Mouse (Mus musculus): ENCODE measurements around the gene Klb. TPM values are rescaled to one million over a fixed set of nuclear protein-coding genes. Genes with fewer than 3 reads are reported as not detected.

The Klb gene
- polyA plus RNA-seq, 1 experiment from 2014 or later = 0.09 TPM

DNA sequence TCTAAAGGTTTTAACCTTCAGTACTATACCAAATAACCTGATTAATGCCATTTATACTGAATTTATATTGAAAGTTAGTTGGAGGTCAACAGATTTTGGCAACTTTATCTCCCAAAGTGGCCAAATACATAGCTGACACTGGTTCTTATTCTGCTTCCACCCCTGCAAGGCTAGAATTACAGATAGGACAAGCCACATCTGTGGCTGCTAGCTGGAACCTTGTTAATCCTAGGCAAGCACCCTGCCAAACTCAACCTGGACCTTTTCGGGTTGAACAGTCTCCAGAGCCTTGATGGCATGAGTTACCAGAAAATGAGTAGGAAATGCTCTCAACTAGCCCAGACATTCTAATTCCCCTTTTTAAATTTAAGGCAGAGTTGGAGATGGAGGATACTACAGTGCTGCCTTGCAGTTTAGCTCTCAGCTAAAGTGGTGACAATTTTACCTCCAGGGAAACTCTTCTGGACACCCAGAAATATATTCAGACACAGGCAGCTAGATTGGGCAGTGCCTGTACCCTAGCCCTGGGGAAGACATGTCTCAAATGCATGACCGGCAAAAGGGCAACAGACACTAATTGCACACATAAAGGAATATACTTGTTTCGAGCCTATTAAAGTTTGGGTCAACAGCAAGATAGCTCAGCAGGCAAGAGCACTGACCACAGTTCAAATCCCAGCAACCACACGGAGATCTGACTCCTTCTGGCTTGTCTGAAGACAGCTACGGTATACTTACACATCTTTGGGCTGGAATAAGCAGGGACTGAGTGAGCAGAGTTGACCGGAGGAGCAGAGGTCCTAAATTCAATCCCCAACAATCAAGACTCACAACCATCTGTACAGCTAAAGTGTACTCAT is 39.1 kb downstream of the Klb start:
- no peak for ATAC-seq
- Histone ChIP-seq H3K4me2 (replicated peaks) (no peak overlapping the region), H3K9ac (replicated peaks) (no peak overlapping the region), H3K9me3 (no peaks in the 10 kb centered on the region), H3K36me3 (peaks cover 46% of the 10 kb centered on the region), H3K4me1 (replicated peaks) (peaks cover 26% of the 10 kb centered on the region), H3K4me3 (replicated peaks) (no peak overlapping the region), H3K27ac (no peak overlapping the region), H3K27me3 (no peaks in the 10 kb centered on the region)
- 83% methylated on average over 6 of the region's 6 CpGs for WGBS

DNA sequence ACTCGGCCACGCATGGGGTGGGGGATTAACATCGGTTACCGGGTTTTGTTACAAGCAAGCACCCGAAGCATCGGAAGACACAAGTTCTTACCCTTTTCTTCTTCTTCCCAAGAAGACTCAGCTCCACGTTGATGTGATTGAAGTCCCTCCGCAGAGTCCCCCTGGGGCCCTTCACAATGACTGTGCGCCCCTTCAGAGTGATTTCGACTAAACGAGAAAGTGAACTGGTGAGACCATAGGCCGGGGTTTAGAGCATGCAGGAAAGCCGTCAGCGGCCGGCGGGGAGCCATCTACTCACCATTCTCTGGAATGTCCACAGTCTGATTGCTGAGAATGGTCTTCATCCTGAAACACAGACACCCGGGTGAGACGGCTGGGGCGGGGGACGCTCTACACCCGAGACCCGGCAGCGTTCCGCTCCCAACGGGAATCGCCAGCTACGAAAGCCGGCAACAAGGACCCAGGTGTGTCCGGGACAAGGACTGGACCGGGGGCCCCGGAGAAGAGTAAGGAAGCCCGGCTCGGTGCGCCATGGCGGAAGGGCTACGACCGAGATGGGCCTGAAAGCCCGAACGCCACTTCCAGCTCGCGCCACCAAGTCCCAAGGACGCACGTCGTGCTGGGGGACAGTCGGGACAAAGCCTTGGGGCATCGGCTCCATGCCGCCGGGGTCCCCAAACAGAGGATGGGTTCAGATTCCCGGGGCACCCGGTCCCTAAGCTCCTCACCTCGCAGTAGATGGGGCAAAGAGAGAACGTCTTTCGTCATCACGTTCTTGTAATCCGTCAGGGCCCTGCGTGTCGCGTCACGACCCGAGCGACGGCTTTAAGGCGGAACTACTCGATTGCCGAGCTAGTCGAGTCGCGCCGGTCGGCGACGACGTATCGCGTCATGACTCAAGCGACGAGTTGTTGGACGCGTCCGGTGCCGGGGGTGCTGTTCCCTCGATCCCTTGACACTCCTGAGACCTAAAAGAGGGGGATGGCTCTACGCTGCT is 42.8 kb downstream of the Klb start, which contains the start of the genes Rpl9 and Lias:
Gene Rpl9 (minus strand): TSS at position 797 of the 997 bp plus-strand sequence.
Gene Lias (plus strand): TSS at position 850 of the 997 bp plus-strand sequence.
- Histone ChIP-seq H3K9ac (replicated peaks) (peak within 1 kb of the TSS; percentile 99), H3K4me3 (replicated peaks) (peak within 1 kb of the TSS; percentile 98), H3K27me3 (no peaks in the 10 kb centered on the region), H3K9me3 (no peaks in the 10 kb centered on the region), H3K36me3 (peaks cover 45% of the 10 kb centered on the region), H3K4me2 (replicated peaks) (peak within 1 kb of the TSS; percentile 90), H3K4me1 (replicated peaks) (peaks cover 37% of the 10 kb centered on the region), H3K27ac (peak within 1 kb of the TSS; percentile 93)
- ATAC-seq = peak; percentile 97
- WGBS = under 1% methylated on average over 83 of the region's 83 CpGs

DNA sequence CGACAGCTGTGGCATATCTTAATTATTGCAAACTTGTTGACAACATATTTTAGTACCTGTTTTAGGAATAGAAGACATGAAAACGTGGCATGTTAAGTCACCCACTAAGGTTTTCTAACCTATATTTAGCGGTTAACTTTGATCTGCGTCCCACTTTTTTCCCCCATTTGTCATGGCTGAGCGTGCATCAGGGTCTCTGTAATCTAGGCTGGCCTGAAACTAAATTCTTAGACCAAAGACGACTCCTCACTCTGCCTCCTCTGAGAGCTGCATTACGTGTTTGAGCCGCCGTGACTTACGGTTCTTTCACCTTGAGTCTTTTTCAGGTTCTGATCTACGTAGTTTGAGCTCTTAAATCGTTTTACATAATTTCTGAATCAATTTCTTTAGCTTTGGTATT is 43.6 kb downstream of the Klb start:
- Histone ChIP-seq H3K4me1 (replicated peaks) (peaks cover 37% of the 10 kb centered on the region), H3K27ac (peak overlapping the region; percentile 75), H3K36me3 (peaks cover 52% of the 10 kb centered on the region), H3K9ac (replicated peaks) (peak overlapping the region; percentile 76), H3K27me3 (no peaks in the 10 kb centered on the region), H3K4me3 (replicated peaks) (peak overlapping the region; percentile 98), H3K4me2 (replicated peaks) (peak overlapping the region; percentile 78), H3K9me3 (no peaks in the 10 kb centered on the region)
- 4% methylated on average over 12 of the region's 12 CpGs for WGBS
- peak; percentile 15 for ATAC-seq

DNA sequence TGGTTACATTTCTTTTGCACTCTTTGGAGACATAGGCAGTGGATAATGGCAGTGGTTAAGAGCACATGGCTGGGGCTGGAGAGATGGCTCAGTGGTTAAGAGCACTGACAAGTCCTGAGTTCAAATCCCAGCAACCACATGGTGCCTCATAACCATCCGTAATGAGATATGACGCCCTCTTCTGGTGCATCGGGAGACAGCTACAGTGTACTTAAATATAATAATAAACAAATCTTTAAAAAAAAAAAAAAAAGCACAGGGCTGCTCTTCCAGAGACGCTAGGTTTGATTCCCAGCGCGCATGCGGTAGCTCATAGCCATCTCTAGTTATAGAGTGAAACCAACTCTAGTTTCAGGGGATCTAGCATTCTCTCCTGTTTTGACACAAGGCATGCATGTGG is 46.3 kb downstream of the Klb start:
- no peak overlapping the region for H3K4me3 ChIP-seq (replicated peaks)
- H3K9ac ChIP-seq (replicated peaks) = no peak overlapping the region
- peaks cover 44% of the 10 kb centered on the region for H3K36me3 ChIP-seq
- H3K4me1 ChIP-seq (replicated peaks) = peaks cover 26% of the 10 kb centered on the region
- H3K4me2 ChIP-seq (replicated peaks) = no peak overlapping the region
- H3K27ac ChIP-seq = no peak overlapping the region
- WGBS = 89% methylated on average over 7 of the region's 7 CpGs
- H3K27me3 ChIP-seq = no peaks in the 10 kb centered on the region
- H3K9me3 ChIP-seq = no peaks in the 10 kb centered on the region
- no peak for ATAC-seq

DNA sequence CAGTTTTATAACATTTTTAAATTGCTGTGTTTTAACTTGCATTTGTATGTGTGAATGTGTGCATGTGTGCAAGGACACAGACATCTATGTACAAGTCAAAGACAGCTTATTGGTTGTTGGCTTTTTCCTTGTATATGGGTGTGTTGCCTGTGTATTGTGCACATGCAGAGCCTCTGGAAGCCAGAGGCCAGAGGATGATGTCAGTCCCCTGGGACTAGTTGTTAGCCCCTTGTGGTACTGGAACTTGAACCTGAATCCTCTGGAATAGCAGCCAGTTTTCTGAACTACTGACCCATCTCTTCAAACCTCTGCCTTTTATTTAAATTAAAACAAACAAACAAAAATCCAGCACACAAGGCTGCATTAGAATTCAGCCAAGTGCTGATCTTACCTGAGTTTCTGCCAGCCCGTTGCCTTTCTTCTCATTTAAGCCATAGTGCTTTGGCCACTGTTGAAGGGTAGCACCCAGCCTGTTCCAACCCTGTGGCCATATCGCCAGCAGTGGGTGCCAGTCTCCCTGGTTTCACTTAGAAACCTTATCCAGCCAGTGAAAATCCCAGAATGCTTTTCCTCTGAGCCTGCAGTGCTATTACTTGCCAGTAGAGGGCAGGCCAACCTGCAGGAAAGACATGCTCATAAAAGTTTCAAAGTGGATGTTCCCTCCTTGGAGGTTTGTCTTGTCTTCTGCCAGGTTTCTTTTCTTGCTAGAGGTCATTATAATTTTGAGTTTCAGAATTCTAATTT is 53.3 kb downstream of the Klb start:
- Histone ChIP-seq H3K36me3 (peaks cover 73% of the 10 kb centered on the region), H3K4me3 (replicated peaks) (no peak overlapping the region), H3K4me2 (replicated peaks) (no peak overlapping the region), H3K4me1 (replicated peaks) (no peaks in the 10 kb centered on the region), H3K9ac (replicated peaks) (no peak overlapping the region), H3K27me3 (no peaks in the 10 kb centered on the region), H3K9me3 (no peaks in the 10 kb centered on the region), H3K27ac (no peak overlapping the region)
- ATAC-seq = no peak
- 29% methylated on average over 2 of the region's 2 CpGs for WGBS

DNA sequence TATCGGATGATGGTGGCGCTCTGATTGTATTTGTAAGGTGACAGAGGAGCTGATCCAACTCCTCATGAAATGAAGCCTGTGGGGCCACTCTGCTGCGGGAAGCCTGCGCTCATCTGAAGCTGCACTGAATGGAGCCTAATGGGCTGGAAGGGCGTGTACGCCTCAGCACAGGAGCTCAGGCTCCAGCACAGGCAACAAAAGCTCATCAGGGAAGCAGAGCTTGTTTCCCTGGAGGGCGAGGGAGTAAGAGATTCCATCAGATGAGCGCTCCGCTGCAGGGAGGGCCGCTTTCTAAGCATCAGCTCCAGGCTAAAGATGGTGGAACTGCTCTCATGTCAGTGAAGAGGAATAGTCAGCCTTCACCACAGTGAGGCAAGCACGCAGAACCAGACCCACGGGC is 59.9 kb downstream of the Klb start:
- H3K9ac ChIP-seq (replicated peaks) = 0 out of 2 replicates have a peak overlapping the region, but pooled peaks have one; percentile 24
- H3K4me2 ChIP-seq (replicated peaks) = no peak overlapping the region
- peaks cover 4% of the 10 kb centered on the region; the same call in 1 of the 2 replicates for H3K4me1 ChIP-seq (replicated peaks)
- ATAC-seq = no peak
- no peaks in the 10 kb centered on the region for H3K27me3 ChIP-seq
- peak overlapping the region; percentile 19 for H3K27ac ChIP-seq
- no peak overlapping the region for H3K4me3 ChIP-seq (replicated peaks)
- WGBS = 22% methylated on average over 12 of the region's 12 CpGs
- H3K9me3 ChIP-seq = no peaks in the 10 kb centered on the region
- peaks cover 74% of the 10 kb centered on the region for H3K36me3 ChIP-seq

DNA sequence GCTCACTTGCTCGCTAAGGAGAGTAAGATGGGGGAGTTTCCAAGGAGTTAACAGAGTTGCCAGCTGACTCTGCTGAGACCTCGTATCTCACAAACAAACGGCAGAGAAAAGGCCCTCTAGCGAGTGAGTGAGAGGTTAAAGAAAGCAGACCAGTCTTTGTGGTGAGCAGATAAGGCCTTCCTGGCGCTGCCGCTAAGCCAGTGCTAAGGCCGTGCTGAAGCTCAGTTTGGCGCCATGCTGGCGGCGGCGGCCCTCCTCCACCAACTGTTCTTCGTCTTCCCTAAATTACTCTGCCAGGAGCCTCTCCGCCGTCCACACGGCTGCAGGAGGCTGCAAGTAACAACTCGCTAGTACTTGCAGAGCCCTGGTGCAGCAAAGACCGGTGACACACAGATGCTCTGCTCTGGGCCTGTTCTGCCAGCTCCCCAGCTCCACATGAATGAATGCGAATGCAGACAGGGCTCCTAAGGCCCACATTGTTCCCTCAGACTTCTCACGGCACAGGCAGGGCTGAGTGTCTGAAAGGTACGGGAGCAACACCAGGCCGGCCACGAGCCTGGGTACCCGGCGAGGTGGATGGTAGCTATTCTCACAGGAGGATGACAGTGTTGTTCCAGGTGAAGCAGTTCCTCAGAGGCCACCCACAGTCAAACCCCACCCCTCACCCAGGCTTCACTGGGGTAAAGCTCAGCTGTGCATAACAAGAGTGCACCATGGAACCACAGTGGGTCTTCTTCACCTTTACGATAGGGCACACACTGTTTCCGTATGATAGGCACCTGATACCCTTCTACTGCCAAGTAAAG is 67.7 kb downstream of the Klb start:
- no peak overlapping the region for H3K4me2 ChIP-seq (replicated peaks)
- no peaks in the 10 kb centered on the region for H3K27me3 ChIP-seq
- H3K9me3 ChIP-seq = no peaks in the 10 kb centered on the region
- WGBS = 21% methylated on average over 26 of the region's 26 CpGs
- H3K27ac ChIP-seq = peak overlapping the region; percentile 35; the same call in 1 of the 2 replicates
- H3K4me1 ChIP-seq (replicated peaks) = peaks cover 8% of the 10 kb centered on the region
- H3K9ac ChIP-seq (replicated peaks) = peak overlapping the region; percentile 52
- peak; percentile 37; the same call in 1 of the 2 replicates for ATAC-seq
- peaks cover 73% of the 10 kb centered on the region for H3K36me3 ChIP-seq
- H3K4me3 ChIP-seq (replicated peaks) = no peak overlapping the region; the same call in 1 of the 2 replicates

DNA sequence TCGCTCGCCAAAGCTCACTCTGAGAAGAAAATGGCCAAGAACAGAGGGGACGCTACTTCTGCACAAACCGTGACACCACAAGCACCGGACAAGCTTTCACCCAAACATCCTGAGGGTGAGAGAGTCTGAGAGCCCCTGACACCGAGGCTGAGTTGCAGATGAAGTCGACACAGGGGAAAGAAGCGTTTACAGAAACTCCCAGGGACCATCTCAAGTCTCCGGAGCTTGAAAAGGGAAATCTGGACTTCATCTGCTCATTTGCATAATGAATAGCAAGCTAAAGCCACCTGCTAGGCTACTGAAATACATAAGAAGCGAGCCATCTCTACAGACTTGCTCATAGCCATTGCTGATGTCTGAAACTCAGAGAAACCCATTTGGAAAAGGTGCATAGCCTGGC is 71.0 kb downstream of the Klb start:
- H3K36me3 ChIP-seq = peaks cover 80% of the 10 kb centered on the region
- peaks cover 8% of the 10 kb centered on the region for H3K4me1 ChIP-seq (replicated peaks)
- H3K27ac ChIP-seq = no peak overlapping the region
- no peak overlapping the region for H3K4me2 ChIP-seq (replicated peaks)
- H3K4me3 ChIP-seq (replicated peaks) = no peak overlapping the region
- H3K9me3 ChIP-seq = no peaks in the 10 kb centered on the region
- H3K27me3 ChIP-seq = no peaks in the 10 kb centered on the region
- no peak overlapping the region for H3K9ac ChIP-seq (replicated peaks)
- ATAC-seq = no peak
- 70% methylated on average over 10 of the region's 10 CpGs for WGBS

DNA sequence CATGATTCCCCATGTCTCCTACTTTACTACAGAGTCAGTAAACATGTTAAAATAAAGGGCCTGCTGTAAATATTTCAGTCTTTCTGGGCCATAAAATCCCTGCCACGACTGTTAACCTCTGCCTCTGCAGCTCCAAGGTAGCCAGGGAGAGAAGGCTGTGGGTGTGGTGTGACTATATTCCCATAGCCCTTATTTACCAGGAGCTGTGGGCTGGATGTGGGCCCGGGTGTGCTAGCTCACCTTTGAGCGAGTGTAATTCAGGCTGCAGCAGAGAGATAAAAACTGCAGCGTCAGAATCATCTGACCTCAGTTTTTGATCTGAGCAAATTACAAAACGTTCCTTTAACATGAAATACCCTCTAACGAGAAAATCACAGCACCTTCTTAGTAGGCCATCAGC is 72.7 kb downstream of the Klb start:
- no peak for ATAC-seq
- H3K36me3 ChIP-seq = peaks cover 85% of the 10 kb centered on the region
- H3K4me1 ChIP-seq (replicated peaks) = peaks cover 5% of the 10 kb centered on the region
- H3K27ac ChIP-seq = no peak overlapping the region
- no peaks in the 10 kb centered on the region for H3K27me3 ChIP-seq
- H3K4me2 ChIP-seq (replicated peaks) = no peak overlapping the region
- no peak overlapping the region for H3K9ac ChIP-seq (replicated peaks)
- no peaks in the 10 kb centered on the region for H3K9me3 ChIP-seq
- no peak overlapping the region for H3K4me3 ChIP-seq (replicated peaks)
- 87% methylated on average over 6 of the region's 6 CpGs for WGBS

DNA sequence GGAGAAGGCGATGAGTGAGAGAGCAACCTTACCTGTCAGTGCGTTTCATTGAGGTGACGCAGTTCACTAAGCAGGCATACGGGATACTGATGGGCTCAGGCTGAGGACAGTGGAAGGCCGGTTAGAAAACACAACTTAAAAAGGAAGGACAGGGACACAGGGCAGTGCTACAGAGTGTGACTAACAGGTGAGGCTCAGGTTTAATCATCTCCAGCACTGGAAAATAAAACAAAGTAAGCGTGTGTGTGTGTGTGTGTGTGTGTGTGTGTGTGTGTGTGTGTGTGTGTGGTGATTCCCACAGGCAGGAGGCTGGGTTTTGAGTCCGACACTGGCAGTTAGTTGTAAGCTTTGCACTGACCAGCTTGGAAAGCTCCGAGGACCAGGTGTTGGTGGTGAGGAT is 74.7 kb downstream of the Klb start:
- H3K27me3 ChIP-seq = no peaks in the 10 kb centered on the region
- H3K27ac ChIP-seq = no peak overlapping the region
- ATAC-seq = no peak
- H3K4me2 ChIP-seq (replicated peaks) = no peak overlapping the region
- H3K4me1 ChIP-seq (replicated peaks) = no peaks in the 10 kb centered on the region
- H3K4me3 ChIP-seq (replicated peaks) = no peak overlapping the region
- H3K9ac ChIP-seq (replicated peaks) = no peak overlapping the region
- H3K36me3 ChIP-seq = peaks cover 81% of the 10 kb centered on the region
- H3K9me3 ChIP-seq = no peaks in the 10 kb centered on the region
- WGBS = 96% methylated on average over 8 of the region's 8 CpGs

DNA sequence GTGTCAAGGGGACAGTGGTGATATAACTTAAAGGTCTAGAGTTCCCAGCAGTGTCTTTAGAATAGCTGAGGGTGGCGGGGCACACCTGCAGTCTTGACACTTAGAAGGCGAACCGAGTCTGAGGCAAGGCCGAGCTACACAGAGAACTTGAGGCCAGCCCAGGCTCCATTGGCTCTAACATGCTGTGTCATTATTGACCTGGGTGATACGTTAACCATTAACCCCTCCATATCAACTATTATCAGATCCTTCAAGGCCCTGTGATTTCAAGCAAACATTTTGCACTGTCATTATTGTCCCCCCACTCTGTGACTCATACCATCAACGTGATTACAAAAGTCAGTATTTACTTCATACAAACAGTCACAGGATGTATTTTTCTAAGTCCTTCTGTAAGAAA is 76.1 kb downstream of the Klb start:
- peaks cover 70% of the 10 kb centered on the region for H3K36me3 ChIP-seq
- ATAC-seq = no peak
- H3K9me3 ChIP-seq = no peaks in the 10 kb centered on the region
- no peak overlapping the region for H3K4me2 ChIP-seq (replicated peaks)
- H3K9ac ChIP-seq (replicated peaks) = no peak overlapping the region
- 0 out of 2 replicates have a peak, but pooled peaks cover 4% of the 10 kb centered on the region for H3K4me1 ChIP-seq (replicated peaks)
- H3K27me3 ChIP-seq = no peaks in the 10 kb centered on the region
- H3K4me3 ChIP-seq (replicated peaks) = no peak overlapping the region
- 93% methylated on average over 6 of the region's 6 CpGs for WGBS
- H3K27ac ChIP-seq = no peak overlapping the region

All from midbrain, embryonic 13.5 days (tissue).